Mouse (Mus musculus) limb, embryonic 14.5 days (tissue): ENCODE results near the gene Ppp6r3. TPM values are rescaled to one million over a fixed set of nuclear protein-coding genes. Genes with fewer than 3 reads are reported as not detected.

Experiments
- ATAC-seq: fragments of 200-750 bp; cut with Nextera tagmentation; 2 replicates; pipeline ENCODE4 v1.8.0; 2017; ENCODE audit warnings: low read depth, moderate number of reproducible peaks, moderate TSS enrichment; ENCODE audit not compliant: low FRiP score
- DNase-seq: peaks from one replicate; pipeline ENCODE4 v3.0.0-alpha.2; 2015; ENCODE audit warnings: low spot score
- H3K27ac ChIP-seq: fragments of 300-500 bp; sonication (generic); replicated peaks from 2 replicates; pipeline ENCODE4 v1.5.1; 2014; ENCODE audit warnings: low read depth, mild to moderate bottlenecking, low read length, moderate library complexity, mixed read lengths
- H3K27me3 ChIP-seq: fragments of 300-500 bp; sonication (generic); 2 replicates; pipeline ENCODE4 v1.6.1; 2014; ENCODE audit warnings: low read length, mixed read lengths; ENCODE audit not compliant: control insufficient read depth, insufficient read depth
- H3K36me3 ChIP-seq: fragments of 300-500 bp; sonication (generic); 2 replicates; pipeline ENCODE4 v1.6.1; 2014; ENCODE audit warnings: mild to moderate bottlenecking, low read length, moderate library complexity, mixed read lengths; ENCODE audit not compliant: control insufficient read depth, insufficient read depth
- H3K4me1 ChIP-seq: fragments of 300-500 bp; sonication (generic); 2 replicates; pipeline ENCODE4 v1.6.1; 2014; ENCODE audit warnings: antibody characterized with exemption, low read length, mixed read lengths; ENCODE audit not compliant: control insufficient read depth, insufficient read depth
- H3K4me2 ChIP-seq: fragments of 300-500 bp; sonication (generic); replicated peaks from 2 replicates; pipeline ENCODE4 v1.6.1; 2014; ENCODE audit warnings: low read depth, mild to moderate bottlenecking, low read length, moderate library complexity; ENCODE audit not compliant: severe bottlenecking
- H3K4me3 ChIP-seq: fragments of 300-500 bp; sonication (generic); replicated peaks from 2 replicates; pipeline ENCODE4 v1.5.1; 2014; ENCODE audit warnings: low read length
- H3K9ac ChIP-seq: fragments of 300-500 bp; sonication (generic); 2 replicates; pipeline ENCODE4 v1.6.1; 2014; ENCODE audit warnings: mild to moderate bottlenecking, low read depth, low read length, moderate library complexity; ENCODE audit not compliant: severe bottlenecking
- H3K9me3 ChIP-seq: fragments of 300-500 bp; sonication (generic); 2 replicates; pipeline ENCODE4 v1.6.1; 2016; ENCODE audit warnings: low read length; ENCODE audit not compliant: control insufficient read depth
- POLR2A ChIP-seq: fragments of 200-500 bp; IDR thresholded peaks from 2 replicates; pipeline ENCODE4 v1.8.0; 2012; ENCODE audit warnings: inconsistent platforms, mild to moderate bottlenecking, moderate library complexity, borderline replicate concordance; ENCODE audit not compliant: insufficient read depth, insufficient read length; ENCODE audit errors: extremely low read depth
- WGBS: fragments of 180-500 bp; shearing (Covaris S2); extraction: QIAGEN DNeasy Blood & Tissue Kit; methylation state at CpG from one replicate; pipeline ENCODE4 v1.1.7; 2014; 5-methylcytosine and 5-hydroxymethylcytosine counted together
- polyA plus RNA-seq, 2 experiments: library from polyadenylated mRNA; depleted of rRNA in 1 of 2; stranded (reverse) in 1 of 2; unstranded in 1 of 2; fragments of >200 nt; fragmentation: Nextera tagmentation in 1 of 2; extraction: Ambion mirVana in 1 of 2; gene quantifications; 2 replicates each; pipeline versions ENCODE4 v1.2.1 to v1.2.3; 2012 to 2014

Ppp6r3 gene
- polyA plus RNA-seq, 2 experiments: 61.3 to 78.7 TPM

GRCm38 (mm10) chr19:3458331-3459099 is 117.0 kb downstream of the Ppp6r3 start:
- ATAC-seq (no peak), DNase-seq (no peak)
- no peaks in the 10 kb centered on the region for H3K9me3 ChIP-seq
- no peak overlapping the region for H3K27ac ChIP-seq
- WGBS: 94% methylated on average over 6 of the region's 6 CpGs
- no peaks in the 10 kb centered on the region for H3K27me3 ChIP-seq
- H3K4me3 ChIP-seq: no peak overlapping the region
- TF ChIP-seq POLR2A: no peak
- peaks cover 97% of the 10 kb centered on the region for H3K36me3 ChIP-seq
- H3K9ac ChIP-seq: no peak overlapping the region
- no peaks in the 10 kb centered on the region for H3K4me1 ChIP-seq
- H3K4me2 ChIP-seq: no peak overlapping the region

- ATAC-seq (no peak), DNase-seq (no peak)
- Histone ChIP-seq H3K9ac (no peak overlapping the region), H3K27me3 (no peaks in the 10 kb centered on the region), H3K4me1 (no peaks in the 10 kb centered on the region), H3K4me2 (no peak overlapping the region), H3K9me3 (no peaks in the 10 kb centered on the region), H3K36me3 (peaks cover 96% of the 10 kb centered on the region), H3K4me3 (no peak overlapping the region), H3K27ac (no peak overlapping the region)
- WGBS: 99% methylated on average over 4 of the region's 4 CpGs
- no peak for TF ChIP-seq POLR2A
These were observed 117.8 kb downstream of the Ppp6r3 start for GRCm38 (mm10) chr19:3457700-3458099.

- Histone ChIP-seq H3K4me3 (no peak overlapping the region), H3K36me3 (peaks cover 37% of the 10 kb centered on the region), H3K4me2 (no peak overlapping the region), H3K4me1 (no peaks in the 10 kb centered on the region), H3K9me3 (no peaks in the 10 kb centered on the region), H3K27me3 (no peaks in the 10 kb centered on the region), H3K27ac (no peak overlapping the region), H3K9ac (no peak overlapping the region)
- DNase-seq (no peak), ATAC-seq (no peak)
- no peak for TF ChIP-seq POLR2A
- 44% methylated on average over 6 of the region's 6 CpGs for WGBS
These were observed 123.9 kb downstream of the Ppp6r3 start for GRCm38 (mm10) chr19:3451649-3452048.

DNA sequence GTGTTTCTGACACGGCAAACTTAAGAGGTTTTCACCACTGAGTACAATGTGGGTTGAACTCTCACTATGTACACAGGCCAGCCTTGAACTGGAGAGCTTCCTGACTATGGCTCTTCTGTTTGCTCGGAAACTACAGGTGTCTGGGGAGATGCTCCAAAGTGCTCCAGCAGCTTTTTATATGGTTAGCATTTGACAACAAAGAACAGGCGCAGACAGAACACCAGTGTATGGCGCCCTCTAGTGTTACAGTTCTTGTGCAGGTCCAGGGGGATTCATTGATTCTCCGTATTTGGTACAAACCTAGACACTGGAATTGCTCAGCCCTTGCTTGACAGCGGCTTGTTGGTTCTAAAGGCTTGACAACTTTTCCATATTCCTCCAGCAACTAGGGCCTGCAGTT is 124.4 kb downstream of the Ppp6r3 start:
- no peak overlapping the region for H3K4me2 ChIP-seq
- no peaks in the 10 kb centered on the region for H3K9me3 ChIP-seq
- H3K27ac ChIP-seq: no peak overlapping the region
- DNase-seq: peak; percentile 90
- H3K9ac ChIP-seq: no peak overlapping the region
- H3K36me3 ChIP-seq: peaks cover 33% of the 10 kb centered on the region
- no peaks in the 10 kb centered on the region for H3K27me3 ChIP-seq
- no peak overlapping the region for H3K4me3 ChIP-seq
- no peak for TF ChIP-seq POLR2A
- peak; percentile 75 for ATAC-seq
- 26% methylated on average over 6 of the region's 6 CpGs for WGBS
- H3K4me1 ChIP-seq: no peaks in the 10 kb centered on the region

DNA sequence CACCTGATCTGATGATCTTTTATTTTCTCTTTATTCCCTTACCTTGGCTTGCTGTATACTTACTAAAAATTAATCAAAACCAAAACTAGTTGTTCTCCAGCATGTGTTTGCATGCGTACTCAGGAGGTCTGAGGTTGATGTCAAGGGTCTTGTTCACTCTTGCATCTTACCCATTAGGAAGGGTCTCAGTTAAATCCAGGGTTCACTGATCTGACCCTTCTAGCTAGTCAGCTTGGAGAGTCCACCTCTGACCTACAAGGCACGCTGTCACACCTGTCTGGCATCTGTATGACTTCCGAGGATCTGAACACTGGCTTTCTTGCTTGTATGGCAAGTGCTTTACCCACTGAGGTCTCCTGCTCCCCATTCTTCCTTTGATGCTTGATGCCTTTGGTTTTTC is 124.8 kb downstream of the Ppp6r3 start:
- Histone ChIP-seq H3K27me3 (no peaks in the 10 kb centered on the region), H3K36me3 (peaks cover 28% of the 10 kb centered on the region), H3K4me3 (no peak overlapping the region), H3K27ac (no peak overlapping the region), H3K9me3 (no peaks in the 10 kb centered on the region), H3K4me2 (no peak overlapping the region), H3K9ac (no peak overlapping the region), H3K4me1 (no peaks in the 10 kb centered on the region)
- ATAC-seq (no peak), DNase-seq (no peak)
- WGBS: 87% methylated on average over 3 of the region's 3 CpGs
- TF ChIP-seq POLR2A: no peak
